Mouse (Mus musculus) WW6 (cell line): ENCODE data around the gene Rfx5.
A peak's percentile ranks its signal among the peaks of the same experiment; 100 is the strongest.
"Not testable (repeated sequence)": the region's sequence is repeated elsewhere in the genome, so short reads cannot be mapped to it uniquely, and the experiment has no call there.

Experiments
- DNase-seq: peaks from one replicate; pipeline ENCODE4 v3.0.0-alpha.2; 2013; ENCODE audit warnings: low read depth, low spot score

The Rfx5 gene

DNA sequence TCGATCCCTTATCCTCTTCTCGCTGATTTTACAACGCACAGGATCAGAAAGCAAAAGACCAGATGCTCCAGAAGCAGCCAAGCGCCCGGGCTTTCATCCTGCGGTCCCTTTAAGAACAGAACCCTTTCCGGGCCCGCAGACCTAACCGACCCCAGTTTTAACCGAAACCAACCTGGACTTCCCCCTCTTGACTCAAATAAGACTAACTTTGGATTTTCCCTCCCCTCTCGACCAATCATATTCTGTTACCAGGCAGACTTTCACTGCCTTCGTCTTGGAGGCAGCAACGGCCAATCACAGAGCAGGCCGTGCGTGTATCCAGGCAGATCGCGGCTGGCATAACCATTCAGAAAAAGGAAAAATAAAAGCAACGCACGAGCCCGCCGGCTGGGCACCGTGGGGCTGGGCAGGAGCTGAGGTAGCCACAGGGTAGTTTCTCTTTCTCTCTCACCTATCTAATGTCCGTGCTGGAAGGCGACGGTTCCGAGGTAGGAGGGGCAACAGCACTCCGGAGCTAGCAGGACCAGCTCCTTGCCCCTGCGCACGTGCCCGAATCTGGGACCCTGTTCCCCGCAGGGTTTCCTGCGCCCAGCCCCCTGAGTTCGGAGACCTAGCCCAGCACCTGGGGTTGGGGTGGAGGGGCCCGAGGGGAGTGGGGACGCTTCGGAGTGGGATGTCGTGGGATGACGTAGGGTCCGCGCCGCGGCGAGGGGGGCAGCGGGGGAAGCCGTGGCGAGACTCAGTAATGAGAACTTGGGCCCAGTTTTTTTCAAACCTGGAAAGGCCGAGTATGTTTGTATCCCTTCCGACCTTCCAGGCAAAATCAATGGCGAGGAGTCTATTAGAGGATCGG, at the start of gene Rfx5:
Gene Rfx5, plus strand, starts transcription at position 312 of the 853 bp plus-strand sequence.
- peak; percentile 88 for DNase-seq

GRCm38 (mm10) chr3:94904759-94905158, 49.1 kb upstream of the Rfx5 start:
- DNase-seq: not testable (repeated sequence)

DNA sequence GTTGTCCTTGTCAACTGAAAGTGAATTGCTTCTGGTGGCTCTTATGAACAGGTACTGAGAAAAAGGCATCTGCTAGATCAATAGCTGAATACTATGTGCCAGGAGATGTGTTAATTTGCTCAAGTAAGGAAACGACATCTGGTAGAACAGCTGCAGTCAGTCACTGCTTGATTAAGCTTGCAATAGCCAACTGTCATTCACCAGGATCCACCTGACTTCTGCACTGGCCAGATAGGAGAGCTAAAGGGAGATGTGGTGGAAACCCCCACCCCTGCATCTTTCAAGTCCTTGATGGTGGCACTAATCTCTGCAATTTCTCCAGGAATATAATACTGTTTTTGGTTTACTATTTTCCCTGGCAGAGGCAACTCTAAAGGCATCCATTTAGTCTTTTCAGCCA, 47.4 kb upstream of the Rfx5 start:
- DNase-seq: no peak

GRCm38 (mm10) chr3:94911050-94911693, 42.7 kb upstream of the Rfx5 start:
- no peak for DNase-seq

- DNase-seq: no peak
Observed at GRCm38 (mm10) chr3:94913801-94914200, 40.1 kb upstream of the Rfx5 start.

DNA sequence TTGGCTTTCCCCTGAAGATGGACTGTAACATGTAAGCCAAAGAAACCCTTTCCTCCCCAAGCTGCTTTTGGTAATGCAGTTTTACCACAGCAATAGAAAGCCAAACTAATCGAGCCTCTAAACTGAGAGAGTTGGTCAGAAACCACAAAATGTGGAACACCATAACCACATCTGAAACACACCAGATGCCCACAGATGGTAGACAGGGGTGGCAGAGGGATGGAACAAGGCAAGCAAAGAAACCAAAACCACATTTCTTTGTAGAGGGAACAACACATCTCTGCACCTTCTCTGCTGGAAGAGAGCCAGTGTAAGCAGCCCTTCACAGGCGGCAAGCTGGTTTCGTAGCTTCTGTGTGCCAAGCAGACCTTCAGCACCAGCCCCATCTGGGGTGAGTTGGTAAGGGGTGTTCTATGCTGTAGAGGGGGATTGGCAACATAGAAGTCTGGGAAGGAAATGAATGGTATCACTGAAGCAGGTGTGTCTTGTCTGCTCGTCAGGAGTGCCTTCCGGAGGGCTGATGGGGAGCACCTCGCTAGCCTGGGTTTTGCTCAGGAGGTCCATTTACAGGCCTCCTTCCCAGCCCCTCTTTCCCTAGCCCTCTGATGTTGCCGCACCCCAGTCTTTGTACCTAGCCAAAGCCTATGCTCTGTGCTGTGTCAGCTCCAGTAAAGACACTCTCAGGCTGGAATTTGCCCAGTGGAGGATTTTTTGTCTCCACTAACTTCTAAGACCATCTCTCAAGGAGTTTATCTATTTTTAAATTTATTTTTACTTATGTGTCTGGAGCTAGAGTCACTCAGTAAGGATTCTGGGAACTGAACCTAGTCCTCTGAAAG, 37.8 kb upstream of the Rfx5 start:
- DNase-seq: no peak

DNA sequence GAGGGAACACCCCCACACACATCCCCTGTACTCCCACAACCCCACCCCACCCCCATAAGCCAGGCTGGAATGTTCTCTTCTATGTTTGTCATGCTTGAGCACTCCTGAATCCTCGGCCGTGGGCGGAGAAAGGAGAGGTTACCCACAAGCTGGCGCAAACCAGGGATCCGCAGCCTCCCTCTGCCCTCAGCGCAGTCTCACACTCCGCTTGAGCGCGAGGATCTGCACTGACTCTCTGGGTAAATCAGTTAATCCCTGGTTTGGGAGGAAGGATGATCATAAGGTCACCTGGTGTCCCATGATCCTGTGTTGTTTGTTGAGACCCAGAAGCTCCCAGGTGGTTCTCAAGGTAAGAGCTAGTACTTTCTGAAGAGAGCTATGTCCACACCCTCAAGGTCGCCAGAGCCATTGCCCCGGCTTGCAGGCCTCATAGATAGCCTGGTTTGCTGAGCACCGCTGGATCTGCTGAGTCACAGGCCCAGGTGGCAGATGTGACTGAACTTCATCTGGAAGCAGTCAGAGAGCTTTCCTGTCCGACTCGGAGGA, 36.0 kb upstream of the Rfx5 start:
- peak; percentile 26 for DNase-seq

GRCm38 (mm10) chr3:94918845-94919244, 35.0 kb upstream of the Rfx5 start:
- no peak for DNase-seq

GRCm38 (mm10) chr3:94921104-94921503, 32.8 kb upstream of the Rfx5 start:
- DNase-seq: no peak

- no peak for DNase-seq
Observed at GRCm38 (mm10) chr3:94922333-94922732, 31.5 kb upstream of the Rfx5 start.

GRCm38 (mm10) chr3:94924688-94925087, 29.2 kb upstream of the Rfx5 start:
- no peak for DNase-seq

DNA sequence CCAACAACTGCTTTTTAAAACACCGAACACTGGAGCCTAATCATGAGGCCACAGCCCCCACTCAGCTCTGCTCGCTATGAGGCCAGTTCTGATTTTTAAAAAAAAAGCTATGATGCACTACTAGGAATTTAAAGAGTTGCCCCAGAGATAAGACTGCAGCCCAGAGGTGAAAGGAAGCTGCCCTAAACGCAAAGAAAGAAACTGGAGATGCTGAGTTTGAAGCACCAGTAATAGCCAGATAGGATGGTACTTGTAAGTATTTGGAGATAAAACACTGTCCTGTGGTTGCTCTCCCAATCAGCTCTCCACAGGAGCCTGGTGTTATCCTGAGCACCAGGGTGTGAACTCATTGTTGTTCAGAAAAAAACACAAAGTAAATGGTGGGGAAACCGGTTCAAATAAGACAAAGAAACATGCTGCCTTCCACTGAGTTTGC, 27.6 kb upstream of the Rfx5 start:
- DNase-seq: not testable (repeated sequence)

- DNase-seq: not testable (repeated sequence)
Observed at GRCm38 (mm10) chr3:94928979-94929378, 24.9 kb upstream of the Rfx5 start.

DNA sequence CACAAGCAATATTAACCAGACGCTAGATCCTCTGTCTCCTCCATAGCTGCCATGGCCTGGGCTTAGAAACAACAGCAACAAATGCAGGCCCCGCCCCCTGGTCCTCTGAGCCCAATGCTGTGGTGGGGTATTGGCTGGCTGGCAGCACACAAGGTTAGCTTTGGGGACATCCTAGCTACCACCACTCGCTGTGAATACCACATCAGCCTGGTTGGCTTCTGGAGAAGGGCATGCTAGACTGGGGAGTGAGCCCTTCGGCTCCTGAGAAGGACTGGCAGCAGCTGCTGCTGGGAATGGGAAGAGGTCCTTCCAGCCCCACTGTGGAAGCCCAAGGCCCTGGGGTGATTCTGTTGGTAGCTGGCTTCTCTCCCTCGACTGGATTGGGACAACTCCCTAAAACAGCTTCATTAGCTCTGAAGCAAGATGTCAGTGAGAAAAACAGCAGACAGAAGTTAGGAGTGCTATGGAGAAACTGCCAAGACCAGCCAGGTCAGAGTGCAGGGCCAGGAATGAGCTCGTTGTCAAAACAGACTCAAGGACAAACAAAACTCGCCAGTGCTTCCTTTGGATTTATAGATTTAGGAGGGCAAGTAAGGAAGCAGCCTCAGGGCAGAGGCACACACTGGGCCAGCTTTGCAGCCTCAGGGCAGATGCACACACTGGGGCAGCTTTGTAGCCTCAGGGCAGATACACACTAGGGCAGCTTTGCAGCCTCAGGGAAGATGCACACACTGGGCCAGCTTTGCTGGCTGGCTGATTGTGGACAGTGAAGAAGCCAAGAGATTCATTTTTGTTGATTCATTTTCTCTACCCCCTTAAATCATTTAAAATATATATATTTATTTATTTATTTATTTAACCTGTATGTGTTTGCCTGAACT, 23.2 kb upstream of the Rfx5 start:
- DNase-seq: not testable (repeated sequence)

DNA sequence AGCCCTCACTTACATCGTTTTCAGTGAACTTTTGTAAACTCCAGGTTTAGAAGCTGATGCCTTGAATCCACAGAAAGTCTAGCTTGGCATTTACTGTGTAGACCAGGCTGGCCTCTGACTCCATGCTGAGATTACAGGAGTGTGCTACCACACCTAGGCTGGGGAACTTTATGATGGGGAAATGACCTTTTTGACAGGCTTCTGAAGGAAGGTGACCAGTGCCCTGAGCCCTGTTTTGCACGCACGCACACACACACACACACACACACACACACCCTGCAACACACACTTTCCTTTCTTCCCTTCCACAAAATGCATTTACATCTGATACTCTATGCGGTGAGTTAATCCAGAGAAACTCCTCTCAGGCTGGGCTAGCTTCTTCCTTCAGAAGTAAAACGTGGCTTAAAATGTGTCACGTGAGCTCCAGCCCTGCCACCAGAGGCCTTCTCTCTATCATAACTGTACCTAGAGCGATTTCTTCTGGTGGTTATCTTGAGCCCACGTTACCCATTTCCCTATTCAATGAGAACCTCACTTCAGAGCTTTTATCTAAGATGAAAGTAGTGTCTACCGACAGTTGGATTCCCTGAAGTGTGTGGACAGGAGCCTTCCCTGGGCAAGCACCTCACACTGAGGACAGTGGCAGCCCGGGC, 22.3 kb upstream of the Rfx5 start:
- DNase-seq: not testable (repeated sequence)

DNA sequence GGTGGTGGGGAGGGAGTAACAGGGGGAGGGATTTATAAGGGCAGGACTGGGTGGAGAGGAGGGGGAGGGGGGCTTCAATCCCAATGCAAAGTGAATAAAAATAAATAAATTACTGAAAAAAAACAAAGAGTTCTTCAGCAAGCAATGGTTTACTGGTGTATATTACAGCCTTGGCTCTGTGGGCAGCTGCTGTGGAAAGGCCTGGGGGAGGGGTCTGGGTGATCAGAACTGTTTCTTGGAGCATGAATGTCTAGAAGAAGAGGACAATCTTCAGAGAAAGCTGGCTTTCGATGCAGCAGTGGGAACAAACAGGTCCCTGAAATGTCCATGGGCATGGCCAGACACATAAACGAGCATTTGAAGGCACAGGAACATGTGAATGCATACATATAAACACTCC, 21.6 kb upstream of the Rfx5 start:
- not testable (repeated sequence) for DNase-seq

GRCm38 (mm10) chr3:94932809-94933564, 20.9 kb upstream of the Rfx5 start, which contains the start of gene Selenbp1:
Gene Selenbp1, plus strand, starts transcription at chr3:94933056.
- no peak for DNase-seq

- not testable (repeated sequence) for DNase-seq
Observed at GRCm38 (mm10) chr3:94933604-94934003, 20.3 kb upstream of the Rfx5 start.

DNA sequence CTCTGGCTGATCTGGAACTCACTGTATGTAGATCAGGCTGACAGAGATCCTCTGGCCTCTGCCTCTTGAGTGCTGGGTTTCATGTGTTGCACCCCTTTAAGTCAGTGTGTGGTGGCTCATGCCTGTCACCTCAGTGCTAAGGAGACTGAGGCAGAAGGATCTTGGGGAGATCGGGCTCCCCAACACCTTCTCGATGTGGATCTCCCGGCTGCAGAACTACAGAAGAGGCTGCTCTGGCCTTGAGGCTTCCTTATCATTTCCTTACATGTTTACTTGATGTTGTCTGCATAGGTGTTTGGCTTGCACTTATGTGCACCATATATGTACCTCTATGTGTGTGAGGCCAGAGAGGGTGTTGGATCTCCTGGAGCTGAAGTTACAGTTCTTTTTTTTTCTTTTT, 19.3 kb upstream of the Rfx5 start:
- not testable (repeated sequence) for DNase-seq
